Mouse (Mus musculus): ENCODE results near the gene Hic1.

The Hic1 gene

GRCm38 (mm10) chr11:75118141-75118540 is 51.2 kb downstream of the Hic1 start:
- no peak for DNase-seq (ENCODE audit: low read depth, low spot score)

- DNase-seq (ENCODE audit: low read depth, low spot score): no peak
These were observed 52.9 kb downstream of the Hic1 start for GRCm38 (mm10) chr11:75116379-75116778.
